Mouse (Mus musculus): ENCODE data around the gene Hdac11. TPM values are rescaled to one million over a fixed set of nuclear protein-coding genes. Genes with fewer than 3 reads are reported as not detected.

Gene Hdac11
- polyA plus RNA-seq (2012; rRNA removed): 31.8 and 37.0 TPM in 2 replicates

GRCm38 (mm10) chr6:91156554-91157236 lies at the start of gene Hdac11:
TSS of gene Hdac11 (plus strand) at chr6:91156665.

GRCm38 (mm10) chr6:91116244-91117145 lies 40.0 kb upstream of the Hdac11 start, which contains the start of gene Nup210:
TSS of gene Nup210 (minus strand) at chr6:91116829.

GRCm38 (mm10) chr6:91212155-91212554 lies 55.7 kb downstream of the Hdac11 start, which contains the start of gene Fbln2:
TSS of gene Fbln2 (plus strand) at chr6:91212455.

Other genes starting within 250 kb of the Hdac11 start
- gene Iqsec1, start 168.0 kb upstream of the Hdac11 start, polyA plus RNA-seq (2012; rRNA removed): 93.5 and 102 TPM in 2 replicates
- 16.3 and 24.0 TPM in 2 replicates for gene Nup210, start 39.8 kb upstream of the Hdac11 start, polyA plus RNA-seq (2012; rRNA removed)
- 74.3 and 81.5 TPM in 2 replicates for gene Fbln2, start 55.8 kb downstream of the Hdac11 start, polyA plus RNA-seq (2012; rRNA removed)